Mouse (Mus musculus) cerebellum, postnatal 10 days (tissue): ENCODE data around the gene Lmo7.

Experiments used
- DNase-seq, 2 experiments: peaks; one replicate each; pipeline ENCODE4 v3.0.0; 2021; ENCODE audit warnings: mixed read lengths in 2 of 2

The Lmo7 gene

GRCm38 (mm10) chr14:101729237-101729971 lies at the start of gene Lmo7, which contains the start of gene Gm9922:
Gene Lmo7 (plus strand): TSS chr14:101729957.
Gene Gm9922 (minus strand): TSS chr14:101729814.
- DNase-seq, result peak; percentile 60 to 64

GRCm38 (mm10) chr14:101687696-101688095 lies 42.1 kb upstream of the Lmo7 start:
- DNase-seq, result no peak

- no peak for DNase-seq
Observed at GRCm38 (mm10) chr14:101688406-101688805, 41.4 kb upstream of the Lmo7 start.

GRCm38 (mm10) chr14:101704479-101704878 lies 25.3 kb upstream of the Lmo7 start:
- DNase-seq, result no peak

GRCm38 (mm10) chr14:101707088-101707487 lies 22.7 kb upstream of the Lmo7 start:
- no peak for DNase-seq

GRCm38 (mm10) chr14:101714414-101714813 lies 15.3 kb upstream of the Lmo7 start:
- DNase-seq, result no peak

GRCm38 (mm10) chr14:101729972-101730692 lies 375 bp downstream of the Lmo7 start:
- peak; percentile 9 to 24 for DNase-seq

- no peak for DNase-seq
Observed at GRCm38 (mm10) chr14:101733542-101734303, 4.0 kb downstream of the Lmo7 start.

GRCm38 (mm10) chr14:101737501-101737900 lies 7.7 kb downstream of the Lmo7 start:
- DNase-seq, result no peak

- DNase-seq, result no peak
Observed at GRCm38 (mm10) chr14:101746635-101747034, 16.9 kb downstream of the Lmo7 start.

GRCm38 (mm10) chr14:101747811-101748210 lies 18.1 kb downstream of the Lmo7 start:
- no peak for DNase-seq

- no peak for DNase-seq
Observed at GRCm38 (mm10) chr14:101748436-101748835, 18.7 kb downstream of the Lmo7 start.

GRCm38 (mm10) chr14:101750910-101751309 lies 21.2 kb downstream of the Lmo7 start:
- DNase-seq, result no peak

- no peak for DNase-seq
Observed at GRCm38 (mm10) chr14:101755425-101755824, 25.7 kb downstream of the Lmo7 start.

GRCm38 (mm10) chr14:101762267-101762666 lies 32.5 kb downstream of the Lmo7 start:
- DNase-seq, result peak; percentile 11 to 18

GRCm38 (mm10) chr14:101763762-101764295 lies 34.1 kb downstream of the Lmo7 start:
- no peak for DNase-seq

GRCm38 (mm10) chr14:101771336-101771735 lies 41.6 kb downstream of the Lmo7 start:
- no peak for DNase-seq

- no peak for DNase-seq
Observed at GRCm38 (mm10) chr14:101771756-101772155, 42.0 kb downstream of the Lmo7 start.

- peak; percentile 53 to 69 for DNase-seq
Observed at GRCm38 (mm10) chr14:101774631-101775030, 44.9 kb downstream of the Lmo7 start.

- DNase-seq, result no peak
Observed at GRCm38 (mm10) chr14:101776296-101777128, 46.8 kb downstream of the Lmo7 start.

GRCm38 (mm10) chr14:101777129-101777493 lies 47.4 kb downstream of the Lmo7 start:
- no peak for DNase-seq

- no peak for DNase-seq
Observed at GRCm38 (mm10) chr14:101778426-101778825, 48.7 kb downstream of the Lmo7 start.
